Mouse (Mus musculus) urinary bladder, adult 18-20 months (tissue): ENCODE measurements around the gene Tpra1.

ENCODE experiments used
- DNase-seq, 2 experiments: peaks; one replicate each; pipeline ENCODE4 v3.0.0; 2022; ENCODE audit warnings: low spot score in 2 of 2, mixed read lengths in 2 of 2

Tpra1 gene

DNA sequence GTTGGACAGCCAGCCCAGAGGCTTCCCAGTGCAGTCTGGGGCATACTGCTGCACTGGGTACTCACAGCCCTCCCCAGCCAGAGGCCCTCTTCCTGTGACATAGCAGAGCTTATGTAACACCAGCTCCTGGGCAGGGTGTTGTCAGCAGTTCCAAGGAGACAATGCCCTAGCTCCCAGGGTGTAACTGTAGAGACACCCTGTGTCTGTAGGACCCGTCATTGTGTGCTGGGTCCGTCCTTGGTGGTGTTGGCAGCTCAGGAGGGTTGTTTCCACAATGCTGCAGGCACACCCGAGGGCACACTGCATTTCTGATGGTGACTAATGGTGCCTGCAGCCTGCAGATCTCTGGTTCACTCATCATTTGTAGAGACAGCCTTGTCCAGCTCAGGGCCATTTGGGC lies 24.8 kb downstream of the Tpra1 start:
- no peak for DNase-seq

GRCm38 (mm10) chr6:88927595-88927994 lies 25.5 kb downstream of the Tpra1 start:
- peak; percentile 48 to 79 for DNase-seq

GRCm38 (mm10) chr6:88928026-88928425 lies 26.0 kb downstream of the Tpra1 start:
- DNase-seq = no peak

- DNase-seq = no peak
Measured at GRCm38 (mm10) chr6:88928576-88928975, 26.5 kb downstream of the Tpra1 start.

GRCm38 (mm10) chr6:88929451-88929850 lies 27.4 kb downstream of the Tpra1 start:
- no peak for DNase-seq

GRCm38 (mm10) chr6:88930049-88930448 lies 28.0 kb downstream of the Tpra1 start:
- no peak for DNase-seq

- DNase-seq = no peak
Measured at GRCm38 (mm10) chr6:88931449-88931848, 29.4 kb downstream of the Tpra1 start.

- no peak for DNase-seq
Measured at GRCm38 (mm10) chr6:88934132-88934531, 32.1 kb downstream of the Tpra1 start.

DNA sequence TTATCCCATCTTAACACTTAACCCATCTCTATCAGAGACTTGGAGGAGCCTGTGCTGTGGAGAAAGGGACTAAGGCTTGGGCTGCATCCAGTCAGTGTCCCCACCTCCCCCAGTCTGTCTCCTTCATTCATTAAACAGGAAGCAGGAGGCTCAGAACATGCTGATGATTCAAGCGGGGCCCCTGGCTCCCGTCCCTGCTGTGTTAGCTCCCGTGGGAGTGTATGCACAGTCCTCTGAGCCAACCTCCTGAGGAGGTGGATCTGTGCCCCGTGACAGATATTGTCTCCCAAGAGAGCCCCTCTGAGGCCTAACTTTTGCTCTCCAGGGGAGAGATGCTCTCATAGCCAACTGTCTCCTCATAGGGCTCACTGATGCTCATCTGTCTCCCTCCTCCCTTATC lies 32.8 kb downstream of the Tpra1 start:
- no peak for DNase-seq

GRCm38 (mm10) chr6:88935735-88936276 lies 33.8 kb downstream of the Tpra1 start:
- DNase-seq = no peak

DNA sequence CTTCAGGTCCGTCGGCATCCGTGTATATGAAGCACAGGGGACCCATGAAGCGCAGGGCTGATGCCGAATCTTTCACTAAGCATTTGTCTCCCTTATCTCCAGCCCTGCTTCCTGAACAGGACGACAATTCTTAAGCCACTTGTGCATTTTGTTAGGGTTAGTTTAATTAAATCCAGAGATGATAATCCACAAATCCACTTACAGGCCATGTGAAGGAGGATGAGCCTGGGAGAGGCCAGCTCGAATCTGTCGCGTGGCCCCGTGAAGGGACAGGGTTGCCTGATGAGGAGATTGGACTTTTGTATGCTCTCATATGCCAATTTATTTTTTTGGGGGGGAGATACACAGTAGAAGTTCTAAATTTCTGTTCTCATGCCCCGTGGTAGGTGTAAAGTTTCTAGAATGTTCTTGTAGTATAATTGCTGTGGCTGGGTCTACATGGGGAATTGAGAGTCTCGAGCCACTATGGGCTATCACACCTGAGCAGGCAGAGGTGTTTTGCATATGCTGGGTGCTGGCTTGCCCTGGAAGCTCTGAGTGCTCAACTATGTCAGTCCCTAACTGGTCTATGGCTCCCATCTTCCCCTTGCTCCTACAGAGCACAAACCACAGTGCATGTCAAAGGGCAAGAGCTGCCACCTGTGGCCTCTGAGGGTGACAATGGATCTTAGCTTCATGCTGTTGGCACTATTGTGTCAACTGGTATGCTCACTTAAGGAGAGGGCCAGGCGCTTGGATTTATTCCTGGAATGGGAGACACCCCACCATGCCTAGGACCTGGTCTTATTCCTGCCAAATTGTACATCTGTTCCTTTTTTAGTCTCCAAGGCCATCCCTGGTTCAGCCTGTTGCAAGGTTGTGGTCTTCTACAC lies 34.5 kb downstream of the Tpra1 start:
- DNase-seq = no peak

DNA sequence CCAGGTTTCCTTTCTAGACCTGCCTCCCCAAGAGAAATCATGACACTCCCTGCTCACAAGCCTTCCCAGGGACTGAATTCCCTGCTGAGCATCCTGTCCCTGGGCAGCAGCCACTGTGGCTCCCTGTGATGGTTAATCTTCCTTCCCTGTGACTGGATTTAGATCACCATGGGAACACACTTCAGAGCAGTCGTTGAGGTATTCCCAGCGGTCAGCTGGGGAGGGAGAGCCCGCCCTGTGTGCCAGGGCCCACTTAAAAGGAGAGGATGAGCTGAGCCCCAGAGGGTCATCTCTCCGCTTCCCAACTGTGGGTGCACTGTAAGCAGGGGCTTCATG lies 35.1 kb downstream of the Tpra1 start:
- no peak for DNase-seq

- DNase-seq = no peak
Measured at GRCm38 (mm10) chr6:88937971-88938663, 36.1 kb downstream of the Tpra1 start.

DNA sequence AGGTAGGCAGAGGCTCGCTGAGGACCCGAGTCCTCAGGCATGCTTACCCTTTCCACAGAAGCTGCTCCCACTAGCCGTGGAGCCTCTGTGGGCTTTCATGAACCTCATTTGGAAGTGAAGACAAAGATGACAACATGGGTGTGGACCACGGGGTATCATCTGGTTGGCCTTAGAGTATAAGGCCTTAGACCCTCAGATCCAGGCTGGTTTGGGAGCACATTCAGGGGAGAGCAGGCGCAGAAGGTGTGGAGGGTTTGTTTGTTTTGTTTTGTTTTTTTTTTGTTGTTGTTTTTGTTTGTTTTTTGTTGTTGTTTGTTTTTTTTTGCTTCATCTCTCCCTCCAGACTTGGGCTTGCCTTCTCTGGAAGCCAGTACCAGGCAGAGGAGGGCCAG lies 36.6 kb downstream of the Tpra1 start:
- no peak for DNase-seq

GRCm38 (mm10) chr6:88939281-88940089 lies 37.4 kb downstream of the Tpra1 start:
- DNase-seq = no peak

- DNase-seq = no peak
Measured at GRCm38 (mm10) chr6:88940090-88940916, 38.3 kb downstream of the Tpra1 start.

DNA sequence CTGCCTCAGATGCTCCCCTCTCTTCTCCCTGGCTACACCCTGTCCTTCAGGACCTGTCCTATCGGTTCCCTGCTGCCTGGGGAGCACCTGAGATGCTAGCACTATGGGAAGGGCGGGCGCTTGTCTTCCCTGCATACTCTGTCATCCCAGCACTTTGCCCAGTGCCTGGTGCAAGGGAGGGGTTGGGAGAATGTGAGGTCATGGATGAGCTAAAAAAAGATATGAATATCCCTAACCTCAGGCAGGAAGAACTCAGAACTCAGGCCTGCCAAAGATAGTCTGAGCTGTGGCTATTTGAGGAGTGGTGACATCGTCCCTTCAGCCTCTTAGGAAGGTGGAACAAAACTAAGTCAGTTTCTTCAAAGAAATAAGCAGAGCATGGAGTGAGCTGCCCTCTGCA lies 39.6 kb downstream of the Tpra1 start:
- DNase-seq = no peak

GRCm38 (mm10) chr6:88942595-88942994 lies 40.5 kb downstream of the Tpra1 start:
- no peak for DNase-seq

- no peak for DNase-seq
Measured at GRCm38 (mm10) chr6:88943666-88944065, 41.6 kb downstream of the Tpra1 start.

GRCm38 (mm10) chr6:88946442-88946841 lies 44.4 kb downstream of the Tpra1 start:
- DNase-seq = no peak

- DNase-seq = no peak
Measured at GRCm38 (mm10) chr6:88947771-88948170, 45.7 kb downstream of the Tpra1 start.
